Mouse (Mus musculus): ENCODE measurements around the gene Cit.

Gene Cit

DNA sequence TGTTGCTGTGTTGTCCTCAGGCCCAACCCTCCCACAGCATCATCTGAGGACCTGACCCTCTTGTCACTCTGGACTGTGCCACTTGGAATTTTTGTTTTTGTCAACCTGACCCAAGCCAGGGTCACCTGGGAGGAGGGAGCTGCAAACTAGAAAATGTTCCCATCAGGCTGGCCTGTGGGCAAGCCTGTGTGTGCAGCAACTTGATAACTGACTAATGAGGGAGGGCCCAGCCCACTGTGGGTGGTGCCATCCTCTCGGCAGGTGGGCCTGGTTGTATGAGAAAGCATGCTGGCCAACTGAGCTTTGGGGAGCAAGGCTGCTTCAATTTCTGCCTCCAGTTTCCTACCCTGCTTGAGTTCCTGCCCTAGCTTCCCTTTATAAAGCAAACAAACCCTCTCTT, 113.3 kb downstream of the Cit start:
- DNase-seq (ENCODE audit: low read depth, low spot score): no peak

GRCm38 (mm10) chr5:115958814-115959213, 113.7 kb downstream of the Cit start:
- no peak for DNase-seq (ENCODE audit: low read depth, low spot score)

DNA sequence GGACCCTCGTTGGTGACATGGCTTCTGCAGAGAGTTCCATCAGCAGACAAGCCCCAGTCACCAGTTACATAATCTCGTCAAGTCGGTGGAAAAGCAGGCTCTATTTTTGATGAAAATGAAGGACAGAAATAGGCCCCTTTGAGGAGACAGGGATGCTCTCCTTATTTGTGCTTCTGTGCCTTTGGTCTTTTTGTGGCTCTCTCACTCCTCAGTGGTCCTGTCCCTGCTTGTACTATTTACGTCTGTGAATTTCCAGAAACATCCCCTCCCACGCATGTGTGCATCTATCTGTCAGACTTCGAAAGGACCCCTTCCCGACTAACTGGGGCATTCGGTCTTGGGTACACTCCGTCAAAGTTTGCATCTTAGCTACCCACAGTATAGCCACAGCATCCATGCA, 116.7 kb downstream of the Cit start:
- DNase-seq (ENCODE audit: low read depth, low spot score): peak; percentile 63

DNA sequence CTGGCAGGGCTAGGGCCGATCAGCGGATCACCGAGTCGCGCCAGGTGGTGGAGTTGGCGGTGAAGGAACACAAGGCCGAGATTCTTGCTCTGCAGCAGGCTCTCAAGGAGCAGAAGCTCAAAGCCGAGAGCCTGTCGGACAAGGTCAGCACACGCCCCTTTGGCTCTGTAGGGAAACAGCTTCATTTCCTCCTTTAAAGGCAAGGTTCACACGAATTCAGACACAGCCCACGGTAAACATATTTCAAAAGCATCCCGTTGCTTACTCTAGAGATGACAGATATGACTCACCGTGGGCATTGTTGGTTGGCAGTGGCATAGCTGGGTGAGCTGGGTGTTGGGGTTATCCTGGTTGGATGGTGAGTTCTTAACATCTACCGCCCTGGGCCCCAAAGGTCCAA, 126.2 kb downstream of the Cit start:
- no peak for DNase-seq (ENCODE audit: low read depth, low spot score)

GRCm38 (mm10) chr5:115975672-115976071, 130.6 kb downstream of the Cit start:
- peak; percentile 69 for DNase-seq (ENCODE audit: low read depth, low spot score)

DNA sequence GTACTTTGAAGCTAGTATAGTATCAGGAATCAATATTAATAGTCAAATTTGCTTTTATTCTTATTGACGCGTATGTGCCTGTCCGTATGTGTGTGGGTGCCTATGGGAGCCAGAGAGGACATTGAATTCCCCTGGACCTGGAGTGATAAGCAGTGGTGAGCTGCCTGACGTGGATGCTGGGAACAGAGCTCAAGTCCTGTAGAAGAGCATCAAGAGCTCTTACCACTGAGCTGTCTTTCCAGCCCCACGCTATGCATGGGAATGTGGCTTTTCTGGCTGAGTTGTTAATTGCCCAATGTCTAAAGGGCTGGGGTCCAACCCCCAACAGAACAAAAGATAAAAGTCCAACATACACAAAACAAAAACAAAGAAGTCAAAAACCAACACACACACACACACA, 131.4 kb downstream of the Cit start:
- no peak for DNase-seq (ENCODE audit: low read depth, low spot score)

- no peak for DNase-seq (ENCODE audit: low read depth, low spot score)
Measured at GRCm38 (mm10) chr5:115977266-115977665, 132.2 kb downstream of the Cit start.

DNA sequence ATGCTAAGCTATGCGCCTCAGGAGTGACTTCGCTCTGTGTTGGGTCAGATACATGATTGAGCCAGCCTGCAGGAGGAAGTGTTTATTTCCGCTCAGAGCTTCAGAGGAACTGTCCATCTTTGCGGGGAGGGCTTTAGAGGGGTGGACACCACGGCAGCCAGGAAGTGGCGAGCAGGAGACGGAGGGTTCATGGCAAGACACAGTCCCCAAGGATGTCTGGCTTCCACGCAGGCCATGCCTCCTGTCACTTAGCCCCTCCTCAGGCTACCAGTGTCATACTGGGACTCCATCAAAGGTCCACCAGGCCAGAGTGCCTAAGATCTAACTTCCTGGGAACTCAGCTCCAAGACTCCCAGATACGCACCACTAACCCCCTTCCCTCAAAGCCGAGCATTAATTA, 132.7 kb downstream of the Cit start:
- peak; percentile 30 for DNase-seq (ENCODE audit: low read depth, low spot score)

DNA sequence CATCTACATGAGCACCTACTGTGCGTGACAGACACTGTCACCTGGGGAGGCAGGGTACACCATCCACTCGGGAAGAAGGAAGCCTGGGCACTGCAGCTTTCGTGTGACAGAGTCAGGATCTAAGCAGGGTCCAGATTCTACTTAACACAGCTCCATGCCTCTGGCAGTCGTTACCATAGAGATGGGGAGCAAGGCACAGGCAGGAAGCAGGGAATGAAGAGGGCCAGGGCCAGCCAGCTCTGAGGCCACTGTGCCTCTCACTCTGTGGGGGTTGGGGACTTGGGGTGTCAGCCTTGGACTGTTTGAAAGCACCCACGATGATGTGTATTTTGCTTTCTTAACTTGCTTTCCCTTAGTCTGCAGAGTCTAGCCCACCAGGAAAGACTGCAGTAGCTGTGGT, 133.2 kb downstream of the Cit start:
- no peak for DNase-seq (ENCODE audit: low read depth, low spot score)

GRCm38 (mm10) chr5:115979134-115979696, 134.1 kb downstream of the Cit start:
- peak; percentile 50 for DNase-seq (ENCODE audit: low read depth, low spot score)

DNA sequence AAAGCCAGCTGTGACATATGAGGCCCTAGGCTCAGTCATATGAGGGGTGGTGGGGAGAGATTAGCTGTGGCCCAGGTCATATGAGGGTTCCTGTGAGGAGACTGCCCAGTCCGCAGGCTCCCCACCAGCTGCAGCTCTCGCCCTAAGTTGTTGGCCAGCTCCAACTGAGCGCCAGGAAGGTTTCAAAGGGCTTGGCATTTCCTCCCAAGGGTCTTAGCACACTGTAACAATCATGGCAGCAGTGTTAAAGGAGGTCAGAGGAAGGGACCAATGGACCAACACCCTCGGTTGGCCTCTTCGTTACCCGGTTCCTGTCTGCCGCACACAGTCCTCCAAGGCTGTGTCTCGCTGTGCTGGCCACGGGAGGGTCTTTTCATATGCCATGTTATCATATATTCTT, 135.5 kb downstream of the Cit start:
- DNase-seq (ENCODE audit: low read depth, low spot score): no peak

- no peak for DNase-seq (ENCODE audit: low read depth, low spot score)
Measured at GRCm38 (mm10) chr5:115982671-115983373, 137.7 kb downstream of the Cit start.

- DNase-seq (ENCODE audit: low read depth, low spot score): no peak
Measured at GRCm38 (mm10) chr5:115984392-115984791, 139.3 kb downstream of the Cit start.

DNA sequence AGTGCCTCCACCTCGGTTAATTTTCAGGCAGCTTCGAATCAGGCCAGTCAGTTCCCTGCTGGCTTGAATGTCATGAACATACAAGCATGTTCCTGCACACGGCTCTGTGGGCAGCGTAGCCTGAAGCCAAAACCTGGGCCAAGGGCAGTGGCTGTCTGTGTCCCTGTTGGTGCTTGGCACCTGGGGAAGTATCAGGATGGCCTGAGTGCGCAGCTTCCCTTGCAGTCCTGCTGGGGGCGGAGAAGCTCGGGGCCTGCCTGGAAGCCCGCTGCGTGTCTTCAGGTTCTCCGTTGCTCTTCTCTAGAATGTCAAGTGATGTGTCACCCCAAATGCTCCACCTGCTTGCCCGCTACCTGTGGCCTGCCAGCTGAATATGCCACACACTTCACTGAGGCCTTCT, 140.0 kb downstream of the Cit start:
- no peak for DNase-seq (ENCODE audit: low read depth, low spot score)

DNA sequence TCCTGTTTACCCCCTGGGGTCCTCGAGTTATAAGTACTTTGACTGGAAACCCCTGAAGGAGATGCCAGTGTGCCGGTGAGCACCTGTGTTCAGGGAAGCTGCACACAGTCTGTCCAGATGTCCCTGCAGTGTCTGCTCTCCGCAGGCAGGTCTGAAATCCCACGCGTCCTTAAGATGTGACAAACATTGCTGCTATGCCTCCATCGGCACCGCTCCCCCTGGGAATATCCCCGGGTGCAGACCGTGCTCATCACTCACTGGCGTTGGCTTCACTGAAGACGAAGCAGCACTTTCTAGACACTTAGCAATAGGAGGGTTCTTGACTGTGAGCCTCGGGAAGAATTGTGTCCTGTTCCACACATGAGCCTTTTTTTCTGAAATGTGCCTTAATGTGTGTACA, 142.2 kb downstream of the Cit start:
- DNase-seq (ENCODE audit: low read depth, low spot score): peak; percentile 55

GRCm38 (mm10) chr5:115991717-115992116, 146.6 kb downstream of the Cit start:
- DNase-seq (ENCODE audit: low read depth, low spot score): peak; percentile 60

GRCm38 (mm10) chr5:115994101-115994500, 149.0 kb downstream of the Cit start:
- no peak for DNase-seq (ENCODE audit: low read depth, low spot score)

DNA sequence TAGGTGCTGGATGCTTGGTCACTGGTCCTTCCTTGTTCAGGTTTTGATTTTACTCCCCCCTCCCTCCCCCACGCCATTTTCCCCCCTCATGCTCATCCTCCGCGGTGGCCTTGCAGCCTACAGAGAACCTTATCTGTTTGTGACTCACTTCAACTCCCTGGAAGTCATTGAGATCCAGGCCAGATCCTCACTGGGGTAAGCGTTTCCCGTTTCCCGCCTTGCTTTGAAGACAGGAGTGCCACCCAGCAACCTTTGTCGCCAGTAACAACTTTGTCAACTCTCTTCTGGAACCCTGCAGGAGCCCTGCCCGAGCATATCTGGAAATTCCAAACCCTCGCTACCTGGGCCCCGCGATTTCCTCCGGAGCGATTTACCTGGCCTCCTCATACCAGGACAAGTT, 152.3 kb downstream of the Cit start:
- no peak for DNase-seq (ENCODE audit: low read depth, low spot score)

DNA sequence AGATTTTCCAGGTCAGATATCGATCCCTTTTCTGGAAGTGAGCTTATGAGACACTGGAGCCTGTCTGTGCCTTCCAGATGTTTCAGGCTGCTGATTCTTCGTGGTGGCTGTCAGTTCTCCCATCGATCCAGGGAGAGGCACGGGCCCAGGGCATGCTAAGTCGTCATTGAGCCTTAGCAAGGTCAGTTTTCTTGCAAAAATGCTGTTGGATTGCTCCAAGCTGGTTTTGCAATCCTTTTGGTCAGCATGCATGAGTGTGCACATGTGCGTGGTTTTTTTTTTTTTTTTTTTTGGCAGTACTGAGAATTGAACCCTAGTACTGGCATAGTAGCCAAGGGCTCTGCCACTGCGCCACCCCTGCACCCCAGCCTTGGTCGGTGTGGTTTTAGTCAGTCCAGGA, 158.1 kb downstream of the Cit start:
- no peak for DNase-seq (ENCODE audit: low read depth, low spot score)

DNA sequence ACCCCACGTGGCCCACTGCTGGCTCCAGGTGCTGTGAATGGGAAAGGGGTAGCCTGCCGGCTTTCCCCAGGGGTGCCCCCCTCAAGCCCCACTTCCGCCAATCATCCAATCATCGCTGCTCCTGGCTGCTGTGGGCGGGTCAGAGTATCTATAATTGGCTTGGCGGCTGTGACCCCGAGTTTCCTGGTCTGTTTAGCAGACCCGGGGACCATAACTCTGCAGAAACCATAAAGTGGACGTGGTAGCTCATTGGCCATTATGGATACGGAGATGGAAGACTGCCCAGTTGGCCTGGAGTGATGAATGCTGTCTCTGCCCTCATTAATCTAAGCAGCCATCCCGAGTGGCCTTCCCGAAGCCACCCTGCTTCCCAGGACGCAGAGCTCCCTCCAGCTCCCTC, 158.7 kb downstream of the Cit start:
- DNase-seq (ENCODE audit: low read depth, low spot score): no peak

DNA sequence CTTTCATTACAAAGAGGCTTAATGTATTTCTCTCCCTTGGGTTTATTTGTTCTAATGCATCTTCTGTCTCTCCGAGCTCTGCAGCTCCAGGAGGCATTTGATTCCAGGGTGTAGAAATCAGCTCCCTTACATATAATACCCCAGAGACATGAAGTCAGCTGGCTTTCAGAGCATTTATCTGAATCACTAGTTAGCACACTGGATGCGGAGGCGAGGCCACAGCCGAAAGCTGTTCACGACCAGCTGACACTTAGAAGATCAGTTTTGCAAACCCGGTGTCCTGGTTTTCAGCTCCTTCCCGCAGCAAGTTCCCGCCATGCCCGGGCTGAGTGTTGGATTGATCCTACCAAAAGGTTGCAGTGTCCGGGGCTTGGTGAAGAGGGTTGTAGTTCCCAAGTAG, 159.2 kb downstream of the Cit start:
- DNase-seq (ENCODE audit: low read depth, low spot score): peak; percentile 86

DNA sequence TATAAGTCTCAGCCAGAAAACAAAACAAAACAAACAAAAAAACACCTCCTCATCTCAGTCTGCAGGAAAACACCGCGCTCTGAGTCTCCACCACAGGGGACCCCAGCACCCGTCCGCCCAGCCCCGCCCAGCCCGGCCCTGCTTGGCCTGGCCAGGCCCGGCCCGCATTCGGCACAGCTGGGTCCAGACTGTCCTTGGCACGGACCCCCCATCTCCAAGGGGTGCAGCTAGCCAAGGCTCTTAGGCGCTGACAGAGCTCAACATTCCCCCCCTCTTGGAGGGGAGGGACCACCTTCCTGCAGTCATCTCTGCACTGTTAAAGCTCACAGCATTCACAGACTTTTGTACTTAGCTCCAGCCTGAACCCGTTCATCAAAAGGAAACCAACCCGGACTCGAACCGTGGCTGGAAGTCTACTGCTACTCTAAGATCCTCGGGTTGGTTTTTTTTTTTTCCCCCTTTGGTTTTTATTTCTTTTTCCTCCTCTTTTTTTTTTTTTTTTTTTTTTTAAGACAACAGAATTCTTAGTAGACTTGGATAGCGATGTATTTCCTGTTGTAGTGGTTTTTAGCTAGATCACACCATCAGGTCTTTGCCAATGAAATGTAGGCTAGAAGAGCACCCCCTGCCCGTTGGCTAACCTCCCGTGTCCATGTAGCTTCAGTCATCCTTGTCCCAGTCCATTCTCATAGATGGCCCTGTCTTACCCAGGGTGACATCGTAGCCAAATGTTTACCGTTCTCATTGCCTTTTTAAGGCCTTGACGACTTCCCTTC, 161.4 kb downstream of the Cit start:
- no peak for DNase-seq (ENCODE audit: low read depth, low spot score)

DNA sequence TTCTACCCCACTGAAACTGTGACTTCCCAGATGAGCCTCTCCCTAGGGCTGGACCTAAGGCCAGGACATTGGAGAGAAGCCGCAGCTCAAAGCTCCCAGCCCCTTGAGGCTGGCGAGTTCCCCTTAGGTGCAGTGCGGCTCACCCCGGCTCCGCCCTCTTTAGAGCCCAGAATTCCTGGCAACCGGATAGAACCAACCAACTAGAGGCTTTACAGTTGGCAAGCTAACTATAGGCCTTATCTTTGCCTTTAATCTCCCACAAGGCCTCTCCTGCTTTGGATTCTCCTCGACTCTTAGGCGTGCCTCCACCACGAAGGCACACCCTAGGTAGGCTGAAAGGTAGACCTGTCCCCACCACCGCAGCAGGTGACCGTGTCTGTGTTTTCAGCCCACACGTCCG, 162.6 kb downstream of the Cit start:
- DNase-seq (ENCODE audit: low read depth, low spot score): no peak

Measured in brain, adult 2 months (tissue).